Mouse (Mus musculus): ENCODE results near the gene Mta3. TPM values are rescaled to one million over a fixed set of nuclear protein-coding genes. Genes with fewer than 3 reads are reported as not detected.

Gene Mta3
- polyA plus RNA-seq, 1 experiment from 2014 or later, result 37.4 TPM

DNA sequence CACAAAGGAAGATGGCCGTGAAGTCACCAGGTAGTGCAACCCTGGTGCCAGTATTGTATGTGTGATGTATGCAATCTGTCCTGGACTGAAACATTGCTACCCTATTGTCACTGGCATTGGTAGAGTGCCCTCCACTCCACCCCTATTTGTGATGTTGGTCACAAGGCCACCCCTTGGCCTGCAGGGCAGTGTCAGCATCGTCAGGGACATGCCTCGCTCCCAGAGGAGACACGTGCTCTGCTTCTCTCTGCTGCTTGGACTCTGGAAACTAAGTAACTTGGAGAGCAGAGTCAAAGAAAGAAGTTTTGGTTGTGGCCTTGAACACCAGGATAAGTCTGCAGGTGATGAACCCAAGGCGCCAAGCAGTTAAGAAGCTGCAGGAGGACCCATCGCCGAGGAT is 65.0 kb downstream of the Mta3 start:
- no peak for ATAC-seq (ENCODE audit: low FRiP score, low read depth)
- WGBS, result 94% methylated on average over 7 of the region's 7 CpGs

DNA sequence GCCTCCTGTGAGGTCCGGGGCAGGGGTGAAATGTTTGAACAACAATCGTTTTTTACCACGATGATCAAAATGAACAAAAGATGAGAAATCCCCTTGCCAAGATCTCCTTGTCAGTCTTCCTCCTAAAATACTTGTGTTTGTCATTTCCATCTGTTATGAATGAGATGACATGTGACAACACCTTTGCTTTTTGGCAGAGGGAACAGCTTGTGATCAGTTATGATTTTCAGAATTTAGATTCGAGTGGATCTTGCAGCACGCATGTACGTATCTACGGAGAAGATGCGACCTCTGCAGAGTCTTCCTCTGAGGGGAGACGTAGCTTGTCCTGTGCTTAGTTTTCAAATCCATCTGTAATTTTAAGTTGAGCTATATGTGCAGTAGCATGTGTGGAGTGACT is 66.1 kb downstream of the Mta3 start:
- Histone ChIP-seq H3K27me3 (replicated peaks) (no peaks in the 10 kb centered on the region), H3K9me3 (no peaks in the 10 kb centered on the region), H3K4me3 (no peak overlapping the region), H3K27ac (no peak overlapping the region), H3K4me2 (replicated peaks) (no peak overlapping the region), H3K4me1 (peaks cover 7% of the 10 kb centered on the region), H3K36me3 (peaks cover 3% of the 10 kb centered on the region; the same call in 1 of the 2 replicates), H3K9ac (no peak overlapping the region)
- ATAC-seq (ENCODE audit: low FRiP score, low read depth), result no peak
- 93% methylated on average over 9 of the region's 9 CpGs for WGBS

More for the DNA sequence above, 65.0 kb downstream of the Mta3 start:
- Histone ChIP-seq H3K27me3 (replicated peaks) (no peaks in the 10 kb centered on the region), H3K4me3 (no peak overlapping the region), H3K9me3 (no peaks in the 10 kb centered on the region), H3K9ac (no peak overlapping the region), H3K36me3 (no peaks in the 10 kb centered on the region), H3K4me1 (peaks cover 7% of the 10 kb centered on the region), H3K4me2 (replicated peaks) (no peak overlapping the region), H3K27ac (no peak overlapping the region)

DNA sequence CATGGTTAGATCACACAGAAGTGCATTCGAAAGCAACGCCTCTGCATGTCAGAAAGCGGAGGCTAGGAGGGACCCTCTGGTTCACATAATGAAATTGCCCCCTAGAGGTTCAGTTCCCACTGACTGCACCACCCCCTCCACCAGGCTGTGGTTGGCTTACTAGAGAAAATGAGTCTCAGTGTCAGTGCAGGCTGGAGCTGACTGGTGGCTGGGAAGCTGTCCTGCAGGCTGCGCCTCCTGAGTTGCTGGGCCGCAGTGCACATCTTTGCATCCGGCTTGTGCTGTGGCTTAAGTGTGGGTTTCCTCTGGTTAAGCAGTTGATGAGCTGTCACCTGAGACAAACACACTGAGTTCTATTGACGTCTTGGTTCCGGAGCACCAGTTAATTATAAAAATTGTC is 66.7 kb downstream of the Mta3 start:
- Histone ChIP-seq H3K9me3 (no peaks in the 10 kb centered on the region), H3K36me3 (peaks cover 3% of the 10 kb centered on the region; the same call in 1 of the 2 replicates), H3K27ac (no peak overlapping the region), H3K4me2 (replicated peaks) (no peak overlapping the region), H3K4me3 (no peak overlapping the region), H3K9ac (no peak overlapping the region), H3K27me3 (replicated peaks) (no peaks in the 10 kb centered on the region), H3K4me1 (peaks cover 7% of the 10 kb centered on the region)
- ATAC-seq (ENCODE audit: low FRiP score, low read depth), result peak; percentile 77
- 43% methylated on average over 8 of the region's 8 CpGs for WGBS

DNA sequence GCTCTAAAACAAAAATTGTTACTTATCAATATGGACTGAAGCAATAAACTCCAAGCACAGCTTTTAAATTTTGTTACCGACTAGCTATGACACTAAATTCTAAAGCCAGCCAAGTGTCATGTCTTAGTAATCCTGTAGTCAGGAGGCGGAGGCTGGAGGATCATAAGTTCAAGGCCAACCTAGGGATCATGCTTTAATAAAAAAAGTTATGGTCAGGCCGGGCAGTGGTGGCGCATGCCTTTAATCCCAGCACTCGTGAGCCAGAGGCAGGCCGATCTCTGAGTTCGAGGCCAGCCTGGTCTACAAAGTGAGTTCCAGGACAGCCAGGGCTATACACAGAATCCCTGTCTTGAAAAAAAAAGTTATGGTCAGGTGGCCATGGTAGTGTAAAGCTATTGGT is 71.0 kb downstream of the Mta3 start:
- no peaks in the 10 kb centered on the region for H3K27me3 ChIP-seq (replicated peaks)
- no peaks in the 10 kb centered on the region for H3K9me3 ChIP-seq
- ATAC-seq (ENCODE audit: low FRiP score, low read depth), result no peak
- H3K36me3 ChIP-seq, result peaks cover 3% of the 10 kb centered on the region; the same call in 1 of the 2 replicates
- H3K27ac ChIP-seq, result no peak overlapping the region
- no peak overlapping the region for H3K4me3 ChIP-seq
- H3K4me2 ChIP-seq (replicated peaks), result no peak overlapping the region
- H3K9ac ChIP-seq, result no peak overlapping the region
- 97% methylated on average over 7 of the region's 7 CpGs for WGBS
- peaks cover 7% of the 10 kb centered on the region for H3K4me1 ChIP-seq

DNA sequence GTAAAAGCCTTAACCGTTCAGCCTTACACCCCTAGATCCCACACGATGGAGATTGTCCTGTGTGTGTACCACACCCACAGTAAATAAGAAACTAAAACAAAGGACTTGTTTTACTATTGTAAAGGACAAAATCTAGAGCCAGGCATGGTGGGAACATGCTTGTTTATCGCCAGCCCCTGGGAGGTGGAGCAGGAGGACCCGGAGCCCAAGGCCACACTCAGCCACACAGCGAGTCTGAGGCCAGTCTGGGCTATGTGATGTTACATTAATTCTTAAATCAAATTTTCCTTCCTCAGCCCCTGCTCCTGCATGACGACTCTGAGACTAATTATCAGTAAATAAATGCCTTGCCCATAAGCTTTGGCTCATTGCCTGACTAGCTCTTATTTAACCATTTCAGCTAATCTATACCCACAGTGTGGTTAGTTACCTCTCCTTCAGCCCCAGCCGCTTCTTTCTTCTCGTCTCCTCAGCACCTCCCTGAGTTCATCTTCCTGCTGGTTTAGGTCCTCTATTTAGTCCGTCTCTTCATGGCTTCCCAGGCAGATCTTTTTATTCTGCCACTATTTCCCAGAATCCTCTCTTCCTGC is 71.6 kb downstream of the Mta3 start:
- Histone ChIP-seq H3K27ac (no peak overlapping the region), H3K4me3 (no peak overlapping the region), H3K9ac (no peak overlapping the region), H3K27me3 (replicated peaks) (no peaks in the 10 kb centered on the region), H3K4me2 (replicated peaks) (no peak overlapping the region), H3K9me3 (no peaks in the 10 kb centered on the region), H3K4me1 (peaks cover 7% of the 10 kb centered on the region), H3K36me3 (peaks cover 3% of the 10 kb centered on the region; the same call in 1 of the 2 replicates)
- 87% methylated on average over 9 of the region's 9 CpGs for WGBS
- ATAC-seq (ENCODE audit: low FRiP score, low read depth), result no peak

DNA sequence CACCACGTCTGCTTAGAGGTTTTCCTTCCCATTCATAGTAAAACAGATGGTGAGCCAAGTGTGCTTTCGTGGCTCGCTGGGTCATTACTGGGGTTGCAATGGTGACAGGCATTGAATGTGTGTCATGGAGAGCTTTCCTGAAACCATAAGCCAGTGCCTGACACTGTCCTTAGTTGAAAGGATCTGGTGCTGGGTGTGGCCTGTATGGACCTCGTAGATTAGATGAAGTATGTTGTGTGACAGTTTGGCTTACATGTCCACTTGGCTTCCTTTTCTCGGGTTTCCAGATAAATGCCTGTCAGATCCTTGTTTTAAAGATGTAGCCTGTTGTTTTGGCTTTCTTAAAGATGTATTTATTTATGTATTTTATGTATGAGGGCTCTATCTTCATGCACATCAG is 74.3 kb downstream of the Mta3 start:
- Histone ChIP-seq H3K27me3 (replicated peaks) (no peaks in the 10 kb centered on the region), H3K4me2 (replicated peaks) (no peak overlapping the region), H3K9ac (no peak overlapping the region), H3K4me3 (no peak overlapping the region), H3K36me3 (peaks cover 3% of the 10 kb centered on the region; the same call in 1 of the 2 replicates), H3K4me1 (no peaks in the 10 kb centered on the region), H3K27ac (no peak overlapping the region), H3K9me3 (no peaks in the 10 kb centered on the region)
- WGBS, result 88% methylated on average over 5 of the region's 5 CpGs
- no peak for ATAC-seq (ENCODE audit: low FRiP score, low read depth)

DNA sequence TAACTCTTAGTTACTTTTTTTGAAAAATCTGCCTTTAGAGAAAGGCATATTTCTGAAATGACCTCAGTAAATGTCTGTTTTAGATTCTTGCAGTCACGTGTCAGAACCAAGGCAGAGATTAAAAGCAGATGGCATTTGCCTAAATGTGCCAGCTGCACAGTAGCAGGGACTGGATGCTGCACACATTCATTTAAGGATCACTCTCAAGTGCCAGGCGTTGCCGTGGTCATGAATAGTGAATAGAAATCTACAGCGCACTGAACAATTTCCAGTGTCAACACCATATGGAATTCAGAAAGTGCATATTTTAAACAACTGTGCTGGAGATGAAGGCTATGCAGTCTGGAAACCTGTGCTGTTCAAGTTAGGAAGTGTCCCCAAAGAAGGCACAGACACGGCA is 76.8 kb downstream of the Mta3 start:
- Histone ChIP-seq H3K27me3 (replicated peaks) (no peaks in the 10 kb centered on the region), H3K36me3 (no peaks in the 10 kb centered on the region; the same call in 1 of the 2 replicates), H3K9ac (no peak overlapping the region), H3K4me1 (no peaks in the 10 kb centered on the region), H3K4me2 (replicated peaks) (no peak overlapping the region), H3K4me3 (no peak overlapping the region), H3K27ac (no peak overlapping the region), H3K9me3 (no peaks in the 10 kb centered on the region)
- ATAC-seq (ENCODE audit: low FRiP score, low read depth), result no peak
- WGBS, result 63% methylated on average over 5 of the region's 5 CpGs

DNA sequence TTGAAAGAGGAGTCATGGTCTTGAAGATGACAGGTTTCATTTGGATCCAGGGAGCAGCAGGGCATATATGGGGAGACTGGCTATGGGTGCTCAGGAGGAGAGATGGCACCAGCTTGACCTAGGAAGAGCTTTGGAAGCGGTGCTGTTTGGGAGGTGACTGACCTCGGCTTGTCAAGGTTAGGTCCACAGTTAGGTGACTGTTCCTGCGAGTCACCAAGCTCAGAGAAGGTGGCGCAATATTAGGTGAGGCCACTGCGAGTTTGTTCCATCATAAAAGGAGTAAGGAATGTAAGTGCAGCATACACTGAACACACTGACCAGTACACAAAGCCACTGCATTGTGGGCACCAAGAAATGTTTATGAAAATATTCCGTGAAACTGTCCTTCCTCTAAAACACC is 80.5 kb downstream of the Mta3 start:
- no peaks in the 10 kb centered on the region for H3K27me3 ChIP-seq (replicated peaks)
- no peak overlapping the region for H3K27ac ChIP-seq
- H3K9ac ChIP-seq, result no peak overlapping the region
- no peaks in the 10 kb centered on the region for H3K9me3 ChIP-seq
- H3K4me1 ChIP-seq, result no peaks in the 10 kb centered on the region
- H3K4me3 ChIP-seq, result no peak overlapping the region
- H3K4me2 ChIP-seq (replicated peaks), result no peak overlapping the region
- no peak for ATAC-seq (ENCODE audit: low FRiP score, low read depth)
- H3K36me3 ChIP-seq, result no peaks in the 10 kb centered on the region; the same call in 1 of the 2 replicates
- WGBS, result 97% methylated on average over 6 of the region's 6 CpGs

DNA sequence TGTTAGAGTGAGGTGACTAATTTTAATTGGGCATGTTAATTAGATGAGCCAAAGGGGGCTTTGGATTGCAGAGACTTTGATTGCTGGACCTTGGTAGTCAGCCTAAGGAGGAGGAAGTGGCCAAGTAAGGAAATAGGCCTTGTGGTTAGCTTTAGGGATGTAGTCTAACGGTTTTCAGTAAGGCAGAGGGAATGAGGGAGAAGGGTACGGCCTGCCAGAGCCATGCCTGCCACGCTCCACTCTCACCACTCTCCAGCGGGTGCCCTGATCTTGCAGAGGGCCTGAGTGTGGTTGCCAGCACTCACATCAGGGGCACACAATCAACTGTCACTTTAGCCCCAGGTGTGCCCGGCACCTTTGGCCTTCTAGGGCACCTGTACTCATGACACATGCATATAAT is 84.2 kb downstream of the Mta3 start:
- no peak for ATAC-seq (ENCODE audit: low FRiP score, low read depth)

DNA sequence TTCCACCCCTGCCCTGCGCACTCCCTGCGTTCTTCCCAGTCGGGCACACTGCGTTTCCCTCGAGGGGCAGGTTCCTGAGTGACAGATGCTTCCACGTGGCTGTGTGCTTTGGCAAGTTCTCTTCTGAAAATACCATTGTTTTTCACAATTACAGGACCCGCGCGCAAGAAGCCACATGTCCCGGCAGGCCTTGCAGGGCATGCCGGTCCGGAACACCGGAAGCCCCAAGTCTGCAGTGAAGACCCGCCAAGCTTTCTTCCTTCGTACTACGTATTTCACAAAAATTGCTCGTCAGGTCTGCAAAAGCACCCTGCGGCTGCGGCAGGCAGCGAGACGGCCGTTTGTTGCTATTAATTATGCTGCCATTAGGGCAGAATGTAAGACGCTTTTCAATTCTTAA is 86.4 kb downstream of the Mta3 start:
- H3K9me3 ChIP-seq, result no peaks in the 10 kb centered on the region
- 55% methylated on average over 23 of the region's 23 CpGs for WGBS
- ATAC-seq (ENCODE audit: low FRiP score, low read depth), result no peak
- no peaks in the 10 kb centered on the region for H3K27me3 ChIP-seq (replicated peaks)
- H3K4me1 ChIP-seq, result peaks cover 6% of the 10 kb centered on the region; the same call in 1 of the 2 replicates
- no peak overlapping the region for H3K27ac ChIP-seq
- H3K9ac ChIP-seq, result no peak overlapping the region
- H3K36me3 ChIP-seq, result no peaks in the 10 kb centered on the region
- H3K4me2 ChIP-seq (replicated peaks), result peak overlapping the region; percentile 42
- H3K4me3 ChIP-seq, result 0 out of 2 replicates have a peak overlapping the region, but pooled peaks have one; percentile 2

More for the DNA sequence above, 84.2 kb downstream of the Mta3 start:
- H3K36me3 ChIP-seq, result no peaks in the 10 kb centered on the region; the same call in 1 of the 2 replicates
- H3K4me2 ChIP-seq (replicated peaks), result no peak overlapping the region
- H3K9ac ChIP-seq, result no peak overlapping the region
- H3K9me3 ChIP-seq, result no peaks in the 10 kb centered on the region
- no peak overlapping the region for H3K27ac ChIP-seq
- no peaks in the 10 kb centered on the region for H3K27me3 ChIP-seq (replicated peaks)
- 81% methylated on average over 5 of the region's 5 CpGs for WGBS
- no peak overlapping the region for H3K4me3 ChIP-seq
- H3K4me1 ChIP-seq, result peaks cover 6% of the 10 kb centered on the region; the same call in 1 of the 2 replicates

DNA sequence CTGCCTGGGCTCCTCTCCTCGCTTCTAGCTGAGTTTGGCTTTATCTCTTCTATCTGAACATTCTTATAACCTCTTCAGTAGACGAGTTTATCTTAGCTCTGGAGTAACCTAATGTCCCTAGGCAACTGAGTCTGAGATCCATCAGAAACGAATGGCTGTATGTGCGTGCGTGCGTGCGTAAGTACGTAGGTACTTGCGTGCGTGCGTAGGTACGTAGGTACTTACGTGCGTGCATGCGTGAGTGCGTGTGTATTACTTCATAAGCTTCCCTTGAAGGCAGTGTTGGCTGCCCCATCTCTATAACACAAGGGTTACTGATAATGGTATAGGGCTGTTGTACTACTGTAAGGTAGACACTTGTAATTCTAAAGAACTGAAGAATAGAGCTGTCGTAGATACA is 89.2 kb downstream of the Mta3 start:
- H3K4me3 ChIP-seq, result no peak overlapping the region
- WGBS, result 96% methylated on average over 17 of the region's 17 CpGs
- H3K4me1 ChIP-seq, result peaks cover 6% of the 10 kb centered on the region; the same call in 1 of the 2 replicates
- no peaks in the 10 kb centered on the region for H3K27me3 ChIP-seq (replicated peaks)
- no peaks in the 10 kb centered on the region for H3K9me3 ChIP-seq
- no peak overlapping the region for H3K4me2 ChIP-seq (replicated peaks)
- no peak for ATAC-seq (ENCODE audit: low FRiP score, low read depth)
- H3K9ac ChIP-seq, result no peak overlapping the region
- H3K27ac ChIP-seq, result no peak overlapping the region
- H3K36me3 ChIP-seq, result no peaks in the 10 kb centered on the region

DNA sequence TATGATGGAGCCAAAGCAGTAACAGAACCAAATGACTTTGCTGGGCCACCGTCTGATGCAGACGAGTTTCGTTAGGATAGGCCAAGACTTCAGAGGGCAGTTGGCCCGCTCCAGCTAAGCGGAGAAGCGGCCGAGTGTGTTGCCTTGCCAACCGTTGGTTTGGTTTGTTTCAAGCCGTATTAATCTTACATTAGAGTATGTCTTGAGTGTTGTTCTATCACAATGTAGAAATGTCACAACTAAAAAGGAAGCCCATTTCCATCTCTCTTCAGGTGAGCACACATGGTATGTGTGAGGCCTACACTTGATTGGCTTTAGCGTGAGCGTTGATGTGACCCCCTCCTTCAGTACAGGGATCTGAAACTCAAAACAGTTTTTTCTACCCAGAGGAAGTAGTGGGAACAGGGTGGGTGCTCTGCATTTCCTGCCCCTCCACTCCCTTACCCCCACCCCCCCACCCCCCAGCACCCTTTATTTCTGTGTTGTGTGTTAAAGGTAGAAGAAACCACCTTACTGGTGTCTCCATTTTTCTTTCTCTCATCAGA is 93.6 kb downstream of the Mta3 start:
- 93% methylated on average over 11 of the region's 11 CpGs for WGBS
- Histone ChIP-seq H3K27ac (no peak overlapping the region), H3K36me3 (peaks cover 5% of the 10 kb centered on the region; the same call in 1 of the 2 replicates), H3K9ac (no peak overlapping the region), H3K9me3 (no peaks in the 10 kb centered on the region), H3K4me2 (replicated peaks) (no peak overlapping the region), H3K4me1 (no peaks in the 10 kb centered on the region), H3K4me3 (no peak overlapping the region), H3K27me3 (replicated peaks) (no peaks in the 10 kb centered on the region)
- ATAC-seq (ENCODE audit: low FRiP score, low read depth), result no peak

DNA sequence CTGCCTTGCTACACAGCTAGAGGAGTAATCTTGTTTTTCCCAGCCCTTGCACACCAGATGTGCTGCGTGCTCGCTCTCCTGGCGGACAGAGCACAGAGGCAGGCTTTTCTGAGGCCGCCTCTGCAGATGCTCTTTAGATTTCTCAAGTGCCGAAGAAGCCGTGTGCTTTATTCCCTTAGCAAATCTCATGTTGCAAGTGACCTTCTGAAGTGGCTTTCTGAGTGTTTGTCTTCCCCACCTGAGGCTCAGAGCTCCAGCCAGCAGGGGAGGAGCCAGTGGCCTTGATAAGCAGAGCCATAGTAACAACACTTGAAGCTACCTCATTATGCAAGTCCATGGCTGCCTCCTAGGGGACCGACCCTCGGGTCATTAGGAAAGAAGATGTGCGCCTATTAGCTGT is 98.0 kb downstream of the Mta3 start:
- Histone ChIP-seq H3K36me3 (peaks cover 14% of the 10 kb centered on the region), H3K27me3 (replicated peaks) (no peaks in the 10 kb centered on the region), H3K4me3 (no peak overlapping the region), H3K4me1 (no peaks in the 10 kb centered on the region; the same call in 1 of the 2 replicates), H3K9ac (no peak overlapping the region), H3K9me3 (no peaks in the 10 kb centered on the region), H3K4me2 (replicated peaks) (no peak overlapping the region), H3K27ac (no peak overlapping the region)
- WGBS, result 75% methylated on average over 9 of the region's 9 CpGs
- ATAC-seq (ENCODE audit: low FRiP score, low read depth), result no peak

Data from neural tube, embryonic 12.5 days (tissue).